Mouse (Mus musculus): Measurements from ENCODE around the gene Pfdn2. TPM values are rescaled to one million over a fixed set of nuclear protein-coding genes. Genes with fewer than 3 reads are reported as not detected.

Gene Pfdn2
- 116 TPM for polyA plus RNA-seq (2017; shearing (Covaris generic))

GRCm38 (mm10) chr1:171345225-171346094 lies at the start of gene Pfdn2, which contains the start of gene Nit1:
TSS of gene Pfdn2 (plus strand) at chr1:171345670.
TSS of gene Nit1 (minus strand) at chr1:171345646.

DNA sequence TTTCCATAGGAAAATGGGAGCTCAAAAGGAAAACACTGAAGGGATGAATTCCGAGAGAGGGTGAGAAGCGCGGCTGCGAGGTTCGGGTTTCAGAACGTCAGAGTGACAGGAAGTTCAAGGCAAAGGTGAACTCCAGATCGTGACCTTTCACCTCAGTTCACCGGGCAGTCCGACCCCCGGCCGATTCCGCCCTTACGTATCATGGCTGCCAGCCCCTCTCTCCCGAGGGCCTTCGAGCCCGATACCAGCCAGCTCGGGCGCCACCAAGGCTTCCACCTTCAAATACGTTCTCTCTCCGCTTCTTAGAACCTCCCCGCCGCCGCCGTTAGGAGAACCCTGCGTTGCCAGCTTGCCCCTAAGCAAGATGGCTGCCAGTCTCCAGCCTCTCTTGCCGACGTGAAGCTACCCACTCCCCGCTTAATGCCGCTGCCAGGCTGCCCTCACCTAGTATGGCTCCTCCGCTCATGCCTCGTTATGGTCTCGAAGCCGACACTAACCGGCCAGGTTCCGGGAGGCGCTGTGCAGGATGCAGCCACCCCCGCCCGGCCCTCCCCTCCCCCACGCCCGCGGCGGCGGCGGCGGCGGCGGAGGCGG lies 16.5 kb upstream of the Pfdn2 start, which contains the start of gene Dedd:
Gene Dedd, plus strand, starts transcription at position 307 of the 594 bp plus-strand sequence.

GRCm38 (mm10) chr1:171360656-171361055 lies 15.2 kb downstream of the Pfdn2 start, which contains the start of gene Klhdc9:
TSS of gene Klhdc9 (minus strand) at chr1:171360798.

GRCm38 (mm10) chr1:171369845-171370556 lies 24.5 kb downstream of the Pfdn2 start, which contains the start of gene Nectin4:
TSS of gene Nectin4 (plus strand) at chr1:171370099.

DNA sequence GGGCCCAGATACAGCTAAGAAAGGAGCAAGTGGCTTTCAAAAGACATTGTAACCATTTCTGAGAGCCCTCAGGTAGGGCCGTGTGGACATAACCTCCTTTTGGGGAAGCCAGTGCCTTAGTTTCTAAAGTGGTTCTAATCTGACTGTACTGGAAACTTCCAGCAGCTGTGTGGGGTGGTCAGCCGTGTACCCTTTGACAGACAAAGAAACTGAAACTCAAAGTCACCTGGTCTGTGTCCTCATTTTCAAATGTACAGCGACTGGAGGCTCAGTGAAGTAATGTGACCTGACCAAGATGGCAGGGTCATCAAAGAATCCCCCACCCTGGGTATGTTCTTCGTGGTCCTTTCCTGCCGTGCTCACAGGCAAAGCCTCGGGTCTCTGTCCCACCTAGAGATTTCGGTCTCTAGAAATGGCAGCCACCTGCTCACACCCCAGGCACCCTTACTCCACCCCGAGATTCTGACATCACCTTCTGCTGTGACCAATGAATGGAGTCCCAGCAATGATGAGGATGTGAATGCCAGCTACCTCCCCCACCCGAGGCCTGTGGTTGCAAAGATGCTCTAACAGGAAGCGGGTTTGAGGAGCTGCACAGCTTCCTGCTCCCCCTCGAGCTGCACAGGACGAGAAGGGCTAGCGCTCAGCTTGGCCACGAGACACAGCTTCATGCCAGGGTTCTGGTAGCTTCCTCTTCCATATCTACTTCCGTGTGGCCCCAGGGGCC lies 43.1 kb downstream of the Pfdn2 start, which contains the start of gene Arhgap30:
Gene Arhgap30, plus strand, starts transcription at position 579 of the 727 bp plus-strand sequence.

Other genes starting within 250 kb of the Pfdn2 start
- gene Cfap126, start 231.8 kb upstream of the Pfdn2 start, polyA plus RNA-seq (2017; shearing (Covaris generic)), result 1.4 TPM
- 124 TPM for gene Sdhc, start 195.1 kb upstream of the Pfdn2 start, polyA plus RNA-seq (2017; shearing (Covaris generic))
- gene Mpz, start 195.0 kb upstream of the Pfdn2 start, polyA plus RNA-seq (2017; shearing (Covaris generic)), result not detected
- not detected for gene Pcp4l1, start 149.4 kb upstream of the Pfdn2 start, polyA plus RNA-seq (2017; shearing (Covaris generic))
- gene Nr1i3, start 131.7 kb upstream of the Pfdn2 start, polyA plus RNA-seq (2017; shearing (Covaris generic)), result 0.24 TPM
- 19.9 TPM for gene Tomm40l, start 123.2 kb upstream of the Pfdn2 start, polyA plus RNA-seq (2017; shearing (Covaris generic))
- not detected for gene Apoa2, start 120.6 kb upstream of the Pfdn2 start, polyA plus RNA-seq (2017; shearing (Covaris generic))
- gene Fcer1g, start 111.3 kb upstream of the Pfdn2 start, polyA plus RNA-seq (2017; shearing (Covaris generic)), result 0.96 TPM
- not detected for gene Adamts4, start 95.2 kb upstream of the Pfdn2 start, polyA plus RNA-seq (2017; shearing (Covaris generic))
- 98.0 TPM for gene Ndufs2, start 94.3 kb upstream of the Pfdn2 start, polyA plus RNA-seq (2017; shearing (Covaris generic))
- gene B4galt3, start 75.3 kb upstream of the Pfdn2 start, polyA plus RNA-seq (2017; shearing (Covaris generic)), result 48.0 TPM
- gene Ppox, start 64.5 kb upstream of the Pfdn2 start, polyA plus RNA-seq (2017; shearing (Covaris generic)), result 69.2 TPM
- gene Usp21, start 57.7 kb upstream of the Pfdn2 start, polyA plus RNA-seq (2017; shearing (Covaris generic)), result 44.2 TPM
- 47.4 TPM for gene Ufc1, start 50.6 kb upstream of the Pfdn2 start, polyA plus RNA-seq (2017; shearing (Covaris generic))
- 23.9 TPM for gene Dedd, start 16.5 kb upstream of the Pfdn2 start, polyA plus RNA-seq (2017; shearing (Covaris generic))
- gene Nit1, start within 50 bp of the Pfdn2 start, polyA plus RNA-seq (2017; shearing (Covaris generic)), result 27.7 TPM
- not detected for gene Klhdc9, start 15.1 kb downstream of the Pfdn2 start, polyA plus RNA-seq (2017; shearing (Covaris generic))
- not detected for gene Nectin4, start 24.4 kb downstream of the Pfdn2 start, polyA plus RNA-seq (2017; shearing (Covaris generic))
- 131 TPM for gene Arhgap30, start 43.3 kb downstream of the Pfdn2 start, polyA plus RNA-seq (2017; shearing (Covaris generic))
- 55.7 TPM for gene Usf1, start 65.6 kb downstream of the Pfdn2 start, polyA plus RNA-seq (2017; shearing (Covaris generic))
- gene Tstd1, start 73.2 kb downstream of the Pfdn2 start, polyA plus RNA-seq (2017; shearing (Covaris generic)), result 1.3 TPM
- not detected for gene F11r, start 91.9 kb downstream of the Pfdn2 start, polyA plus RNA-seq (2017; shearing (Covaris generic))
- 5.2 TPM for gene Alyref2, start 157.8 kb downstream of the Pfdn2 start, polyA plus RNA-seq (2017; shearing (Covaris generic))
- gene Itln1, start 189.6 kb downstream of the Pfdn2 start, polyA plus RNA-seq (2017; shearing (Covaris generic)), result not detected
- 0.14 TPM for gene Cd244a, start 213.5 kb downstream of the Pfdn2 start, polyA plus RNA-seq (2017; shearing (Covaris generic))

Data from effector memory CD4-positive, alpha-beta T cell, adult 5 months (primary cell).